Mouse (Mus musculus): Measurements from ENCODE around the gene Kif5c. TPM values are rescaled to one million over a fixed set of nuclear protein-coding genes. Genes with fewer than 3 reads are reported as not detected.

Gene Kif5c
- polyA plus RNA-seq, 2 experiments = 4.5 to 5.3 TPM

DNA sequence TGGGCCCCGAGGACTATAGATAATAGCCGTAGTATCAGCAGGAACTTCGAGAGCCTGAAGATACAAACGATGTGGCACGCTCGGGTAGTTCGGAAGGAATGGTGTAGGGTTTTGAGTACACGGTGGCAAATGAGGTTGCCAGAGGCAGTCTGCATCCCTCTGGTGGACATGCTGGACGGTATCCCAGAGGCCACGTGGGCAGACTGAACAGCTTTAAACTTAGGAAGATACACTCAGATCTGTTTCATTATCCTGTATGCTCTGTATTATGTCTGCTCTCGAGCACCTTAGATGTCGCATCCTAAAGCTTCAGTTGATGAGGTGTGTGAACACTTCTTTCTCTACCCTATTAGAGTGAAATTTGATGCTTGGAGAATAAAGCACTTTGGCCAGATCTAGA lies 56.9 kb downstream of the Kif5c start:
- WGBS = 68% methylated on average over 12 of the region's 12 CpGs

DNA sequence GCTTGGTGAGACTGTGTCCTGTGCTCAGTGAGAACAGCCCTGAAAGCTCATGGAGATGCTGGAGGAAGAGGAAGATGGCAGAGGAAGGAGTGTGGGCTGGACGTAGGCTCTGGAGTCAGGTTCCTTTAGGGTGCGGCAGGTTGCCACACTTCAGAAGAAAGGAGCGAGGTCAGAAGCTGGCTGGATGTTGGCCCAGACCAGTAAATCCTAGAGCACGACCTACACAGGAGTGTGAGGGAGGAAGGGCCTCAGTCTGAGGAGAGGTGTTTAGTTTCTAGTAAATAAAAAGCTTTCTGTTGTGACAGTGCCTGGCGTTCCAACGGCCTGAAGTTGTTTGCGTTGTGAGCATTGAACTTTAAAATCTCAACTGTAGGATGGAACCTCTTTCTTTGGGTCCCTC lies 59.3 kb downstream of the Kif5c start:
- ATAC-seq (ENCODE audit: low FRiP score, low read depth) = no peak
- no peaks in the 10 kb centered on the region for H3K36me3 ChIP-seq (ENCODE audit: control insufficient read depth, insufficient read depth, low read length)
- no peak for TF ChIP-seq POLR2A (IDR thresholded peaks at IDR 0.05; ENCODE audit: borderline replicate concordance, extremely low read depth, insufficient read depth, insufficient read length)
- peaks cover 5% of the 10 kb centered on the region; the same call in 1 of the 2 replicates for H3K4me1 ChIP-seq (ENCODE audit: control insufficient read depth, insufficient read depth, low read length)
- H3K9ac ChIP-seq (ENCODE audit: low read depth, low read length, severe bottlenecking) = no peak overlapping the region
- H3K27ac ChIP-seq (replicated peaks; ENCODE audit: low read depth, low read length) = no peak overlapping the region
- H3K9me3 ChIP-seq (ENCODE audit: control insufficient read depth, low read length) = no peaks in the 10 kb centered on the region
- WGBS = 49% methylated on average over 7 of the region's 7 CpGs
- no peak for DNase-seq (ENCODE audit: low spot score)
- H3K27me3 ChIP-seq (ENCODE audit: control insufficient read depth, insufficient read depth, low read length) = no peaks in the 10 kb centered on the region
- H3K4me3 ChIP-seq (replicated peaks; ENCODE audit: low read length) = no peak overlapping the region
- H3K4me2 ChIP-seq (replicated peaks; ENCODE audit: low read depth, low read length, severe bottlenecking) = no peak overlapping the region

More for the DNA sequence above, 56.9 kb downstream of the Kif5c start:
- no peak for TF ChIP-seq POLR2A (IDR thresholded peaks at IDR 0.05; ENCODE audit: borderline replicate concordance, extremely low read depth, insufficient read depth, insufficient read length)
- Histone ChIP-seq H3K4me1 (ENCODE audit: control insufficient read depth, insufficient read depth, low read length) (peaks cover 5% of the 10 kb centered on the region; the same call in 1 of the 2 replicates), H3K4me3 (replicated peaks; ENCODE audit: low read length) (no peak overlapping the region), H3K9me3 (ENCODE audit: control insufficient read depth, low read length) (no peaks in the 10 kb centered on the region), H3K27me3 (ENCODE audit: control insufficient read depth, insufficient read depth, low read length) (no peaks in the 10 kb centered on the region), H3K27ac (replicated peaks; ENCODE audit: low read depth, low read length) (no peak overlapping the region), H3K4me2 (replicated peaks; ENCODE audit: low read depth, low read length, severe bottlenecking) (no peak overlapping the region), H3K36me3 (ENCODE audit: control insufficient read depth, insufficient read depth, low read length) (no peaks in the 10 kb centered on the region), H3K9ac (ENCODE audit: low read depth, low read length, severe bottlenecking) (no peak overlapping the region)
- DNase-seq (ENCODE audit: low spot score) (no peak), ATAC-seq (ENCODE audit: low FRiP score, low read depth) (no peak)

- Histone ChIP-seq H3K9me3 (ENCODE audit: control insufficient read depth, low read length) (no peaks in the 10 kb centered on the region), H3K27me3 (ENCODE audit: control insufficient read depth, insufficient read depth, low read length) (no peaks in the 10 kb centered on the region), H3K4me2 (replicated peaks; ENCODE audit: low read depth, low read length, severe bottlenecking) (no peak overlapping the region), H3K4me1 (ENCODE audit: control insufficient read depth, insufficient read depth, low read length) (peaks cover 8% of the 10 kb centered on the region; the same call in 1 of the 2 replicates), H3K4me3 (replicated peaks; ENCODE audit: low read length) (no peak overlapping the region), H3K9ac (ENCODE audit: low read depth, low read length, severe bottlenecking) (no peak overlapping the region), H3K27ac (replicated peaks; ENCODE audit: low read depth, low read length) (no peak overlapping the region), H3K36me3 (ENCODE audit: control insufficient read depth, insufficient read depth, low read length) (no peaks in the 10 kb centered on the region)
- TF ChIP-seq POLR2A (IDR thresholded peaks at IDR 0.05; ENCODE audit: borderline replicate concordance, extremely low read depth, insufficient read depth, insufficient read length) = no peak
- no peak for DNase-seq (ENCODE audit: low spot score)
- WGBS = 67% methylated on average over 16 of the region's 16 CpGs
- no peak for ATAC-seq (ENCODE audit: low FRiP score, low read depth)
Observed at GRCm38 (mm10) chr2:49679135-49679964, 60.3 kb downstream of the Kif5c start.

DNA sequence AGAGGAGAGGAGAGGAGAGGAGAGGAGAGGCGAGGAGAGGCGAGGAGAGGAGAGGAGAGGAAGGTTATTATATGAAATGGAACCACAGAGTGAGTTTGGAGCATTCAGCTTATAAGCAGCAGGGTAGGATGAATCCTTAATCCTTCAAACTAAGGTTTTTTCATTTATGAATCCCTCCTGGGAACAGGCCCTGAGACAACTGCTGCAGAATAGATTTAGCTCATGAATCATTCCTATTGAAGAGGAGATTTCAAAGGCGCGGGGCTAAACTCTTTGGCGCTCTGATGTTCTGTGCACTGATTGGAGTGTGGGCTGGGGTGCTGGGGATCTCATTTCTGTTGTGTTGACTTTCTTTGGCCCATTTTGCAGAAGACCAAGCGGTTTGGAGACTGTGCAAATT lies 63.7 kb downstream of the Kif5c start:
- TF ChIP-seq POLR2A (IDR thresholded peaks at IDR 0.05; ENCODE audit: borderline replicate concordance, extremely low read depth, insufficient read depth, insufficient read length) = no peak
- ATAC-seq (ENCODE audit: low FRiP score, low read depth) (no peak), DNase-seq (ENCODE audit: low spot score) (no peak)
- Histone ChIP-seq H3K36me3 (ENCODE audit: control insufficient read depth, insufficient read depth, low read length) (no peaks in the 10 kb centered on the region), H3K4me3 (replicated peaks; ENCODE audit: low read length) (no peak overlapping the region), H3K27me3 (ENCODE audit: control insufficient read depth, insufficient read depth, low read length) (no peaks in the 10 kb centered on the region), H3K4me1 (ENCODE audit: control insufficient read depth, insufficient read depth, low read length) (peaks cover 8% of the 10 kb centered on the region; the same call in 1 of the 2 replicates), H3K9ac (ENCODE audit: low read depth, low read length, severe bottlenecking) (no peak overlapping the region), H3K27ac (replicated peaks; ENCODE audit: low read depth, low read length) (no peak overlapping the region), H3K9me3 (ENCODE audit: control insufficient read depth, low read length) (no peaks in the 10 kb centered on the region), H3K4me2 (replicated peaks; ENCODE audit: low read depth, low read length, severe bottlenecking) (no peak overlapping the region)
- 81% methylated on average over 6 of the region's 6 CpGs for whole genome bisulfite sequencing

- Histone ChIP-seq H3K9me3 (ENCODE audit: control insufficient read depth, low read length) (no peaks in the 10 kb centered on the region), H3K4me1 (ENCODE audit: control insufficient read depth, insufficient read depth, low read length) (0 out of 2 replicates have a peak, but pooled peaks cover 3% of the 10 kb centered on the region), H3K36me3 (ENCODE audit: control insufficient read depth, insufficient read depth, low read length) (0 out of 2 replicates have a peak, but pooled peaks cover 3% of the 10 kb centered on the region), H3K9ac (ENCODE audit: low read depth, low read length, severe bottlenecking) (no peak overlapping the region), H3K4me2 (replicated peaks; ENCODE audit: low read depth, low read length, severe bottlenecking) (no peak overlapping the region), H3K4me3 (replicated peaks; ENCODE audit: low read length) (no peak overlapping the region), H3K27me3 (ENCODE audit: control insufficient read depth, insufficient read depth, low read length) (no peaks in the 10 kb centered on the region), H3K27ac (replicated peaks; ENCODE audit: low read depth, low read length) (no peak overlapping the region)
- 83% methylated on average over 2 of the region's 2 CpGs for WGBS
- ATAC-seq (ENCODE audit: low FRiP score, low read depth) = no peak; the same call in 1 of the 2 replicates
- no peak for TF ChIP-seq POLR2A (IDR thresholded peaks at IDR 0.05; ENCODE audit: borderline replicate concordance, extremely low read depth, insufficient read depth, insufficient read length)
- DNase-seq (ENCODE audit: low spot score) = no peak
Observed at GRCm38 (mm10) chr2:49684808-49685207, 65.7 kb downstream of the Kif5c start.
